Mouse (Mus musculus): Measurements from ENCODE around the gene Pptc7.

Pptc7 gene

DNA sequence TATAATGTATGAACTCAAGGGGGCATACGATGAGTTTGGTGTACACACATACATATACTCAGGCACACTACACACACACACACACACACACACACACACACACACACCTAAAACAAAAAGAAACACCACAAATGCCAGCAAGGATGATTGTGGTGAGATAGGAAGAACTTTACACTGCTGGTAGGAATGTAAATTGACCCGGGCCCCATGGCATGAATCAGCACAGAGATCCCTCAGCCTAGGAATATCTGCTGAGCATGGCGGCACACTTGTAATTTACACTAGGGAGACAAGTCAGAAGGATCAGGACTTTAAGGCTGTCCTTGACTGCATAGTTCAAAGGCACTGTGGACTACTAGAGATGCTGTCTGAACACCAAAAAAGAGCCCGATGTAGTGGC lies 46.1 kb downstream of the Pptc7 start:
- no peak for DNase-seq (ENCODE audit: low spot score in 2 of 2)

DNA sequence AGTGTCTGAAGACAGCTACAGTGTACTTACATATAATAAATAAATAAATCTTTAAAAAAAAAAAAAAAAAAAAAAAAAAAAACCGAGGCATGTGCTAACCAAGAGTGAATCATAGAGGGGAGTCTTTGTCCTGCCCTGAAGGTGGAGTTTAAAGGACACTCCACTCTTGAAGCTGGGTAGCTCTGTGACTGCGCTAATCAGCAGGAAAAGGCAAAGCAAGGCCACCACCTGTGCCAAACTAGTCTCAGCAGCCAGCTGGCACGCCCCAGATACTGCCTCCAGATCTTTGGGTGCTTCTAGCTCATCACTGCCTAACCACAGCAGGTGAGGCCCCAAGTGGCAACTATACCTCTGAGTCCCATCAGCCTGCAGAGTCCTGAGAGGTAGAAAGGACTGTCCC lies 50.5 kb downstream of the Pptc7 start:
- peak; percentile 44 to 55 for DNase-seq (ENCODE audit: low spot score in 2 of 2)

DNA sequence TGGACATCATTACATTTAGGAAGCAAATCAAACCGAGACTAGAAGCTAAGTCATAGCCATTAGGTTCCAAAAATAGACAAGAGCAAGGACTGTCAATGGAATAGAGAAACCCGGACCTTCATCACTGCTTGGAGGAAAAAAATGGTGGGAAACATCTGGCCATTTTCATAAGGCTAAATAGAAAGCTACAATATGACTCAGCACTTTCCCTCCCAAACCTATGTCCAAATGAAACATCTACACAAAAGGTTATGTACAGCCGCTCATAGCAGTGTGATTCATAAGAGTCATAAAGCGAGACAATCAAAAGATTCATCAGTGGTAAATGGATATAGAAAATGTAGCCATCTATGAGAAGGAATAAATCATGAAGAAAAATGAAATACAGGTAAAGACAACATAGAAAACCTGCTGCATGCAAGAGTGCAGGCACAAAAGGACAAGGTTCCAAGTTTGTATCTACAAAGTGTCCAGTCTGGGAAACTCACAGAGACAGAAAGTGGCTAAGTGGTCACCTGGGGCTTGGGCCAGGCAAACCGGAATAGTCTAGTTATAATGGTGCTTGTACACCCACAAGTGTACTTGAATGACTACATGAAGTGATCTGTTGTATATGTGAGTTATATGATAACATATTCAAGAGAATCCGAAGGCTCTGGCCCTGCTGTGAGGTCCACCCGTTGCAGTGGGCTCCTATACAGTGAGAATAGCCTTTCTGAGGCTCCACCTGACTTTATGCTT lies 52.6 kb downstream of the Pptc7 start:
- no peak for DNase-seq (ENCODE audit: low spot score in 2 of 2)

DNA sequence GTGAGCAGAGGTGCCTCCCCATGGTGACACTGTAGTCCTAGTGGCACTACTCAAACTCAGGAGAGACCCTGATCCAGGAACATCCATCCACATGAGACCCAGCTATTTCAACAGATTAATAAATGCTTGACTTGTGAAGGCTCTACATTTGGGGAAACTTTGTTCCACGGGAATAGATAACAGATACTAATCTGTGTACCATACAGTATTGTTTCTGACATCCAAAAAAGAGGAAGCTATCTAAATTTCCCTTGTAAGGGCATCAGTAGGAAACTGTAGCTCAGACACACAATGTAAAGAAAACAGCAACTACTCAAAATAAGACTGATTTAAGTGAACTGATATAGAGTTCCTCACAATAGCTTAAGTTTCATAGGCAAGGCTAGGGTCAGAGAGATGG lies 58.7 kb downstream of the Pptc7 start:
- DNase-seq (ENCODE audit: low spot score in 2 of 2): no peak

DNA sequence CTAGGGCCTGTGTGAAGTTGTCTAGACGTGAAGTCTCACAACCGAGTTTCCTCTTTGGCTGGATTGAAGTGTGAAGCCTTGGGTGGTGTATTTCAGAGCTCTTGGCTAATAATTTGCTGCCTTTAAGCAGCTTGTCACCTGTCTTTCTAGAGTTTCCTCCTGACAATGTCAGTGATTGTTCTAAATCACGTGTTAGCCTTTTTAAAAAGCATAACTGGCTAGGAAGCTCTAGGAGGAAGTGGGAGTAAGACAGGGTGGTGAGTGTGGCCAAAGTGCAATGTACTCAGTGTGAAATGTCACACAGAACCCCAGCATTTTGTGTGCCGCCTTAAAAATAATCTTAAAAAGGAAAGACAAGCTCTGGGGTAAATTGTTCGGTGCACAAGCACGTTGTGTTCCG lies 59.6 kb downstream of the Pptc7 start:
- DNase-seq (ENCODE audit: low spot score in 2 of 2): no peak

DNA sequence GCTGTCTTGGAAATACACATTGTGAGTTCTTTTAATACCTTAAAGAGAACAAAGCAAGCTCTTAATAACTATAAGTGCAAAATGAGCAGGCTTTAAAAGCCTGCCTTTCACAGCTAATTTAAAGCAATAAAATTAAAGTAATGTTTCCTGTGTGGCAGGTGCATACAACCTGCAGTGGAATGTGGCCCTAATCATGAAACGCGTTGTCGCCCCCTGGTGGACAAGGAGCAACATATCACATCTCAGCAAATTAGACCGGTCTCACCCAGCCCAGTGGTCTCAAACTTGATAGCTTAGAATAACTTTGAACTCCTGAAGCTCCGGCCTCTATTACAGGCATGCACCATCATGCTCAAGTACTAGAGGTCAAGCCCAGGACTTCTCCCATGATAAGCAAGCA lies 60.1 kb downstream of the Pptc7 start:
- DNase-seq (ENCODE audit: low spot score in 2 of 2): peak; percentile 74 to 91

DNA sequence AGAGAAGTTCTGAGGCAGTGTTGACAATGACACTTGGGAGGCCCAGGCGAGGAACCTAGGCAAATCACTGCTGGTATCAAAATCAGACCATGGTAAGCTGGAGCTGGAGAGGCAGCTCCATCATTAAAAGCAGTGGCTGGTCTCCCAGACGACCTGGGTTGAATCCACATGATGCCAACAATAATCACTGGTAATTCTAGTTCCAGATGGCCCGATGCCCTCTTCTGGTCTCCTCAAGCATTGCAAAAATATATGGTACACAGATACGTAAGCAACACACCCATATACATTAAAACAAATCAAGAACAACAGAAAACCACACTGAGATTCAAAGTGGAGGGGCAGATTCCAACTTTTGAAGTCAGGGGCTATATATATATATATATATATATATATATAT lies 61.6 kb downstream of the Pptc7 start:
- peak in 1 of 2 experiments; percentile 17 for DNase-seq (ENCODE audit: low spot score in 2 of 2)

DNA sequence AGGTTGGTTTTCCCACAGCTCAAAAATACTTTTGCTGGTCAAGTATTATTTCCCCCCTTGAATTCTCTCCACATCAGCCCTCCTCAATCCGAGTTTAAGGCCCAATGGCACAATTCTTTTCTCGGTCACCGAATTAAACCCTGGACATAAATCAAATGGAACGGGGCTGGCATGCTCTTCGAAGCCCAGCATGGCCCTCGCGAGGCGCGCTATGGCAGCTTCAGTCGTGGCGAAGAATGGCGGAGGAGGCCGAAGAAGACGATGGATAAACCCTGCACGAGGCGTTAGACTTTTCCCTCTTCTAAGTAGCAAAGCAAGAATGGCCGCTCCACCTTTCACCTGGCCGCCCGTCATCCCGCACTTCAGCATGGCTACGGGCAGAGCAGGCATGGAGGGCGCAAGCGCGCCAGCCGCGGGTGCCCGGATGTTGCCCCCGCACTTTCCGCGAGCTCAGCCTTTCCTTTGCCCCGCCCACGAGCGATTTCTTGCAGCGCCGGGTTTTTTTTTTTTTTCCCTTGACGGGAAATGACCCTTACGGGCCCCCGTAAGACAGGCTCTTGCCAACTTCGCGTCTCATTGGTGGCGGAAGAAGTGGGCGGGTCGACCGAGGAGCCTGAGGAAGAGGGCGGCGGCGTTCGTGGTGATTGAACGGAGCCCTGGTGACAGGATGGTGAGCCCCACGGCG lies 69.8 kb downstream of the Pptc7 start, which contains the start of the genes Rad9b and Vps29:
Rad9b (minus strand) TSS at position 427 of the 685 bp plus-strand sequence.
Vps29 (plus strand) TSS at position 563 of the 685 bp plus-strand sequence.
- peak; percentile 98 to 99 for DNase-seq (ENCODE audit: low spot score in 2 of 2)

DNA sequence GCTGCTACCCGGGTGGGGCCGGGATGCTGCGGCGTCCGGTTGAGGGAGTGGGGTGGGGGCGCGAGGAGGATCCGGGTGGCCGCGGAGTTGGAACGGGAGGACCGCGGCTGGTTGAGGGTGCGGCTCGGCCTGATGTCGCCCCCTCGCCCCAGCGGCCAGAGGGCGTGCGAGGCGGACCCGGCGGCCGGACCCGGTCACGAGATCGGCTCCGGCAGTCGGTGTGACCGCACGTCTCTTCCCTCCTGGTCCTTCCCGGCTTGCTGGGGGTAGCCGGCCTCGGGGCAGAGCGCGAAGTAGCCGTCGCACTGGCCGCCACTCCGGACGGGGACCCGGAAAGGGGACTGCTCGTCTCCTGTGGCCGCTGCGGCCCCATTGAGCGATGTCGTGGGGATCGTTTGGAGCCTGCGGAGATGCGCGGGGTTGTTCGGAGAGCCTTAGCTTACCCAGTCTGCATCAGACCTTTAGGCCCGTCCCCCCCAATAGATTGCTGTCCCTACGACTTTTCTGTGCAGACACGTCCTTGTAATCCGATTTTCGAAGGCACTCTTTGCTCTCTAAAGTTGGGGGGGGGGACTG lies 70.4 kb downstream of the Pptc7 start:
- no peak for DNase-seq (ENCODE audit: low spot score in 2 of 2)

DNA sequence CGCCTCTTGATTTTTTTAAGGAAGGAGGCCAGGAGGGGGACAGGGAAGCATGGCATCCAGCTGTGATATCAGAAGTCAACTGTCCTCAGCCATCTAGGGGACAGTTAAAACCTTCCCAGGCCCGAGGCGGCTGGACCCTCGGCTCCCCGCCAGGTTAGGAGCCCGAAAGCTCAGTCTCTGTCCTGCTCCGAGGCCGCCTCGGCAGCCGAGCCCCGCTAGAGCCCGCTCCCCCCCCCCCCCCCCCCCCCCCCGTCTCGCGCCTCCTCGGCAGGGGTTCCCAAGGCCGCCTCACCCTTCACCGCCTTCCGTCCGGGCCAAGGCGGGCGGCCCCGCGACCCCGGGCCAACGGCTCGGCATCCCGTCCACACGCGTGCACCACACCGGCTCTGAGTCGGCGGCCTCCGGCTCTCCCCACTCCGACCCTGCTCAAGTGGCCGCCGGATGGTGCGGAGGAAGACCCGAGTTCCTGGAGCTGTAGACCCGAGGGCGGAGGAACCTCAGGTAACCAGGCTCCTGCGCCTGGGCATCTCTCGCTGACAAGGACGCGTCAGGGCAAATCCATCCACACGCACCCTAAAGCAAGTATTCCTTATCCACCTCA lies 87.5 kb downstream of the Pptc7 start, which contains the start of gene Gpn3:
Gpn3 (plus strand) TSS at position 286 of the 601 bp plus-strand sequence.
- DNase-seq (ENCODE audit: low spot score in 2 of 2): peak in 1 of 2 experiments; percentile 70

DNA sequence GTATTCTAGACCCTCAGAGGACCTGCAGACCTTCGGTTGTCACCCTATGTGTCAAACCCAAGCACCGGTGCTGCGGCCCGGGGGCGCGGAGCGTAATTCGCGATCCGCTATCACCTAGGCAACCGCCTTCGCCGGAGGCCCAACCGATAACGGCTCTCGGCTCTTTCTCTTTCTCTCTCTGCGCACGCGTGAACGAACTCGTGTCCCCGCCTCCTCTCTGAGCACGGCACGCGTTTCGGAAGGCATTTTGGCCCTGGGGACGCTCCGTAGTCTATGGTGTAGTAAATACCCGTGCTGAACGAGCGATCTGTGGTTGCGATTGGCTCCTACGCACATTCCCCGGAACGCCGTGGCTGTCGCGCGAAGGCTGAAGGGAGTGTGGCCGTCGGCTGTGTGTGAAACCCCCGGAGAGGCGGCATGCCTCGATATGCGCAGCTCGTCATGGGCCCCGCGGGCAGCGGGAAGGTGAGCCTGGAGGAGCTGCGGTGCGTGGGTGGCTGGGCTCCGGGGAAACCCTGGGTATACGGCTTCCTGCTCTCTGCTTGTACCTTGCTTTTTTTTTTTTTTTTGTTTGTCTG lies 88.1 kb downstream of the Pptc7 start, which contains the start of gene Fam216a:
Fam216a (minus strand) TSS at position 173 of the 578 bp plus-strand sequence.
- DNase-seq (ENCODE audit: low spot score in 2 of 2): peak; percentile 99

GRCm38 (mm10) chr5:122372878-122373277 lies 88.7 kb downstream of the Pptc7 start:
- no peak for DNase-seq (ENCODE audit: low spot score in 2 of 2)
